Mouse (Mus musculus) kidney, postnatal 4 days (tissue): ENCODE data around the gene Pygo2.
A peak's percentile ranks its signal among the peaks of the same experiment; 100 is the strongest.

Source experiments
- DNase-seq, 2 experiments: peaks; one replicate each; pipeline ENCODE4 v3.0.0; 2021; ENCODE audit warnings: mixed read lengths in 2 of 2

Gene Pygo2

GRCm38 (mm10) chr3:89458372-89458964, 28.5 kb downstream of the Pygo2 start:
- no peak for DNase-seq

GRCm38 (mm10) chr3:89458965-89459807, 29.2 kb downstream of the Pygo2 start:
- DNase-seq, result peak; percentile 97

- DNase-seq, result no peak
Measured at GRCm38 (mm10) chr3:89468268-89468667, 38.3 kb downstream of the Pygo2 start.

- no peak for DNase-seq
Measured at GRCm38 (mm10) chr3:89472280-89472679, 42.3 kb downstream of the Pygo2 start.

GRCm38 (mm10) chr3:89473838-89474237, 43.8 kb downstream of the Pygo2 start:
- DNase-seq, result no peak

- DNase-seq, result no peak
Measured at GRCm38 (mm10) chr3:89479055-89479454, 49.0 kb downstream of the Pygo2 start.

GRCm38 (mm10) chr3:89481488-89481887, 51.5 kb downstream of the Pygo2 start:
- DNase-seq, result peak; percentile 58 to 65

- no peak for DNase-seq
Measured at GRCm38 (mm10) chr3:89482249-89482648, 52.2 kb downstream of the Pygo2 start.
